Mouse (Mus musculus): ENCODE measurements around the gene Arf1. TPM values are rescaled to one million over a fixed set of nuclear protein-coding genes. Genes with fewer than 3 reads are reported as not detected.

The Arf1 gene
- polyA plus RNA-seq, 1 experiment from 2014 or later = 645 TPM

DNA sequence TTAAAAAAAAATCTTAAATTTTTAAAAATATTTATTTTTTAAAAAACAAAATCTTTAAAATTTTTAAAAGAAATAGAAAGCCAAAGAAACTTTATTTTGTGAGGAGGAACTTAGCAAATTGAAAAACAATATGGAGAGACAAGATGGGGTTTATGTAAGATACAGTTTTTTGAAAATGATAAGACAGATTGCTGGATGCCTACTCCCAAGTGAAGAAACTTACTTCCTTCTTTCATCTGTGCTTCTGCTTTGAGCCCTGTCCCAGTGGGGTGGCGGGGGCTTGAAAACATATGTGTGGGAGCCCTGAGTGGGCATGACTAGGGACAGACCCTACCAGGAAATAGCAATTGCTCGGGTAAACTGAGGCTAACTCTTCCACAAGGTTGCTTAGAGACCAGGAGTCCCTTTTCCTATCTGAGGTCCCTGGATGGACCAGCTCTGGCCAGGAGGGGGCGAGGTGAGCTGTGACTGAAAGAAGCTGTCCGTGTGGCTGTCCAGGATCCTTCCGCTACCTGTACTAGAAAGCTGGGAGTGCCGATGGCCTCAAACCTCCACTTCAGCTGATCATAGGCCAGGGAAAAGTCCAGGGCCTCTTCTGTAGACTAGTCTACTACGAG lies 2.2 kb upstream of the Arf1 start:
- Histone ChIP-seq H3K9me3 (ENCODE audit: control insufficient read depth, low read length) (no peaks in the 10 kb centered on the region), H3K4me2 (ENCODE audit: low read length) (no peak overlapping the region), H3K27ac (ENCODE audit: low read length) (no peak overlapping the region), H3K4me1 (replicated peaks; ENCODE audit: control insufficient read depth, insufficient read depth, low read length) (peaks cover 25% of the 10 kb centered on the region), H3K36me3 (ENCODE audit: control insufficient read depth, insufficient read depth) (no peaks in the 10 kb centered on the region), H3K27me3 (replicated peaks; ENCODE audit: control insufficient read depth, insufficient read depth, low read length) (no peaks in the 10 kb centered on the region), H3K9ac (replicated peaks; ENCODE audit: low read depth, low read length) (no peak overlapping the region), H3K4me3 (replicated peaks; ENCODE audit: low read length) (no peak overlapping the region)
- WGBS = 9% methylated on average over 7 of the region's 7 CpGs
- no peak for ATAC-seq

DNA sequence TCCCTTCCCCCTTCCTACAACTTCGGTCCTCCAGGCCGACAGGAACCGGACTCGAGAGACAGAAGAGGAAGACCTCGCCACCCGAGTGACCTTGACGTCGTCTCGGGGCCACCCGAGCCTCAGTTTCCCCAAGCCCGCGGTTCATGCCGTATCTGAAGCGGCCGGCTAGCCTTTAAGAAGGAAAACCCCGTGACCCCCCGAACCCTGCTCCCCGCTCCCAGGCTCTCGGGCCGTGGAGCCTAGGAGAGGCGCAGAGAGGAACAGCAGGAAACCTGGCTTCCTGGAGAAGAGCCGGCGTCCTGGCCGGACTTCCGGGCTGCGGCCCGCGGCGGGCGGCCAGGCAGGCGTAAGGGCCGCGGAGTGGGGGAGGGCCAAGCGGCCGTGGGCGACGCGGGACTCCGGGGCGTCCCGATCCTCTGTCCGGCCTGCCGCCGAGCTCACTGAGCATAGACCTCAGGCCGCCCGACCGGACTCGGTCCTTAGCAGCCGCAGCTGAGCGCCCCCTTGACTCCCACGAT lies 407 bp downstream of the Arf1 start:
- Histone ChIP-seq H3K4me1 (replicated peaks; ENCODE audit: control insufficient read depth, insufficient read depth, low read length) (peaks cover 29% of the 10 kb centered on the region), H3K36me3 (ENCODE audit: control insufficient read depth, insufficient read depth) (no peaks in the 10 kb centered on the region), H3K27me3 (replicated peaks; ENCODE audit: control insufficient read depth, insufficient read depth, low read length) (no peaks in the 10 kb centered on the region), H3K4me3 (replicated peaks; ENCODE audit: low read length) (peak overlapping the region; percentile 100), H3K9ac (replicated peaks; ENCODE audit: low read depth, low read length) (peak overlapping the region; percentile 97), H3K27ac (ENCODE audit: low read length) (peak overlapping the region; percentile 93), H3K4me2 (ENCODE audit: low read length) (peak overlapping the region; percentile 68), H3K9me3 (ENCODE audit: control insufficient read depth, low read length) (no peaks in the 10 kb centered on the region)
- under 1% methylated on average over 36 of the region's 51 CpGs for WGBS
- ATAC-seq = peak; percentile 67

DNA sequence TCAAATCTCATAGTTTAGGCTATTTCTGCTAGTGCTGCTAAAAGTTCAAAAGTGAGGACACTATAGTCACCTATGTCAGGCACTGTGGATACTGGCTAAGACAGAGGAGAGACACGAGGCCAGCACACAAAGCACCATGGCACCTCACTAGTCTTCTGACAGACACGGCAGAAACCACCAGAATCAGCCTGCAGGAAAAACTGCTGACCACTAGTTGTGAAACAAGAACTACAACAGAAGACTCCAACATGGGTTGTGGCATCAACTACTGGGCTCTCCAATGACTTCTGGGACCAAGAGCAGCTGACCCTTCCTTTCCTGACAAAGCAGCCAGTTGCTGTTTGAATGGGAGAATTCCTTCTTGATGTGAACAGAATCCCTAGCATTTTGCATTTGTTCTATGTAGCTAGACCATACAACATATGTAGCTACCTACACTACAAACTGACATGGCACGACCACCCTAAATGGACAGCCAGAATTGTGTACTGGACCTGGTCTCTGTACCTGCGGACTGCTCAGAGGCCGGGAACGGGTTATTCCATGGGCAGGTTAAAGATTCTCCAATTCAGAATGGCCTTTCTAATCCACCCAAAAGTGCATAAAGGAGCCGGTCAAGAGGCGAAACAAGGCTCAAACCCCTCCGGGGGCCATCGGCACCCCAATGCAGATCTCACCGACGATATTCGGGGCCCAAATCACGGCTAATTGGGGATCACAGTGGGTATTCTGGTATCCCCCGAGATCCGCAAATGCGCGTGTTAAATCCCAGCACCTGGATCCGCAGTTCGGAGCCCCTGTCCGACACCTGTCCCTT lies 1.1 kb downstream of the Arf1 start:
- ATAC-seq = no peak
- WGBS = 5% methylated on average over 21 of the region's 21 CpGs

DNA sequence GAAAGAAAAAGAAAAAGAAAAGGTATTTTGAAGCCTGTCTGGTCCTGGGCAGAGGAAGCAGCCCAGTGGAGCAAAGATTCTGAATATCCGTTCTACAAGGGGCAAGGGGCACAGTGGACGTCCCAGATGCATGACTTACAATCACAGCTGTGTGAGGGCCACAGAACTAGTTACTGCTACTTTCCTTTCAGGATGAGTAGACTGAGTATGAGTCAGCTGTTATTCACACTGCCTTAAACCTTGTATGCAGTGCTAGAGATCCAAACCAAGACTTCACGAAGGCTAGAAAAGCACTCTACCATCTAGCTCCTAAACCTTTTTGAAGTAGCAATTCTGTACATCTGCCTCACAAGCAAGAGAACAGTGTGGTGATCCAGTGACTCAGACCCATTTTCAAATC lies 1.8 kb downstream of the Arf1 start:
- no peaks in the 10 kb centered on the region for H3K9me3 ChIP-seq (ENCODE audit: control insufficient read depth, low read length)
- H3K27me3 ChIP-seq (replicated peaks; ENCODE audit: control insufficient read depth, insufficient read depth, low read length) = no peaks in the 10 kb centered on the region
- H3K27ac ChIP-seq (ENCODE audit: low read length) = no peak overlapping the region
- H3K36me3 ChIP-seq (ENCODE audit: control insufficient read depth, insufficient read depth) = no peaks in the 10 kb centered on the region
- peak overlapping the region; percentile 97 for H3K9ac ChIP-seq (replicated peaks; ENCODE audit: low read depth, low read length)
- no peak for ATAC-seq
- peak overlapping the region; percentile 68 for H3K4me2 ChIP-seq (ENCODE audit: low read length)
- peak overlapping the region; percentile 100 for H3K4me3 ChIP-seq (replicated peaks; ENCODE audit: low read length)
- peaks cover 29% of the 10 kb centered on the region for H3K4me1 ChIP-seq (replicated peaks; ENCODE audit: control insufficient read depth, insufficient read depth, low read length)
- WGBS = 60% methylated on average over 3 of the region's 3 CpGs

More for the DNA sequence above, 1.1 kb downstream of the Arf1 start:
- Histone ChIP-seq H3K27me3 (replicated peaks; ENCODE audit: control insufficient read depth, insufficient read depth, low read length) (no peaks in the 10 kb centered on the region), H3K36me3 (ENCODE audit: control insufficient read depth, insufficient read depth) (no peaks in the 10 kb centered on the region), H3K4me2 (ENCODE audit: low read length) (peak overlapping the region; percentile 68), H3K4me3 (replicated peaks; ENCODE audit: low read length) (peak overlapping the region; percentile 100), H3K9me3 (ENCODE audit: control insufficient read depth, low read length) (no peaks in the 10 kb centered on the region), H3K27ac (ENCODE audit: low read length) (no peak overlapping the region), H3K9ac (replicated peaks; ENCODE audit: low read depth, low read length) (peak overlapping the region; percentile 97), H3K4me1 (replicated peaks; ENCODE audit: control insufficient read depth, insufficient read depth, low read length) (peaks cover 29% of the 10 kb centered on the region)

DNA sequence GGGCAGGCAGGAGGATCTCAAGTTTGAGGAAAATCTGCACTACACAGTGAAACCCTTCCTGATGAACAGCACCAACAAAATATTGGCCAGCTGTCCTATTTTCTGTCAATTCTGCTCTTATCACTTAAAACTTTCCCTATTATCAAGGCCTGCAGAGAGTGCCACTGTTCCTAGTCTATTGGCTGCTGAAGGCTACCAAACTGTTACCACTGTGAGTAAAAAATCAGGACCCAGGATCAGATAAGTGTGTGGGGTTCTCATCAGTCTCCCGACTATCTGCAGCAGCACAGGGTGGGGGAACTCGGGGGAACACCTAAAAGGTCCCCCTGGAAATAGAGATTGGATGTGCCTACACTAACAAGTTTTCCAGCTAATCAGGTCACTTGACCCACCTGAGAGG lies 2.9 kb downstream of the Arf1 start:
- no peak overlapping the region; the same call in 1 of the 2 replicates for H3K4me2 ChIP-seq (ENCODE audit: low read length)
- H3K9me3 ChIP-seq (ENCODE audit: control insufficient read depth, low read length) = no peaks in the 10 kb centered on the region
- ATAC-seq = no peak
- no peak overlapping the region for H3K27ac ChIP-seq (ENCODE audit: low read length)
- peaks cover 2% of the 10 kb centered on the region; the same call in 1 of the 2 replicates for H3K36me3 ChIP-seq (ENCODE audit: control insufficient read depth, insufficient read depth)
- no peak overlapping the region; the same call in 1 of the 2 replicates for H3K9ac ChIP-seq (replicated peaks; ENCODE audit: low read depth, low read length)
- no peak overlapping the region for H3K4me3 ChIP-seq (replicated peaks; ENCODE audit: low read length)
- H3K4me1 ChIP-seq (replicated peaks; ENCODE audit: control insufficient read depth, insufficient read depth, low read length) = peaks cover 29% of the 10 kb centered on the region
- 86% methylated on average over 2 of the region's 2 CpGs for WGBS
- H3K27me3 ChIP-seq (replicated peaks; ENCODE audit: control insufficient read depth, insufficient read depth, low read length) = no peaks in the 10 kb centered on the region

DNA sequence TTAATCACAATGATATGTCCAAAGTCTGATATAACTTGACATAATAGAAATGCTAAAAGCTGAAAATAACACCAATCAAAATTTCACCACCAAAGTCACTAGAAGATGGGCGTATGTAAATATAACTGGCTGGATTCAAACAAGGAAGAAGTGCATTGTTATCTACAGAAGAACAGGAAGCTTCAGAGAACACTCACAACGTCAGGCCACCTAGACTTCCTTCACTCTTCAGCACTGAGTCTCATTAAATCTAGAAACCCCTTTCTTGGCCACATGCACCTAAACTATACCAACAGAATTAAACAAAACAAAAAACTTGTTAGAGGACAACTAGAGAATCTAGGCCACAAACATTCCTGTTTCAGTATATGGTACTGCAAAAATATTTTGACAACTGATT lies 3.6 kb downstream of the Arf1 start:
- peaks cover 29% of the 10 kb centered on the region for H3K4me1 ChIP-seq (replicated peaks; ENCODE audit: control insufficient read depth, insufficient read depth, low read length)
- H3K27ac ChIP-seq (ENCODE audit: low read length) = no peak overlapping the region
- no peaks in the 10 kb centered on the region for H3K27me3 ChIP-seq (replicated peaks; ENCODE audit: control insufficient read depth, insufficient read depth, low read length)
- no peak overlapping the region for H3K4me3 ChIP-seq (replicated peaks; ENCODE audit: low read length)
- no peak overlapping the region for H3K4me2 ChIP-seq (ENCODE audit: low read length)
- H3K9ac ChIP-seq (replicated peaks; ENCODE audit: low read depth, low read length) = no peak overlapping the region
- ATAC-seq = no peak
- peaks cover 2% of the 10 kb centered on the region; the same call in 1 of the 2 replicates for H3K36me3 ChIP-seq (ENCODE audit: control insufficient read depth, insufficient read depth)
- no peaks in the 10 kb centered on the region for H3K9me3 ChIP-seq (ENCODE audit: control insufficient read depth, low read length)
- WGBS = 66% methylated on average over 2 of the region's 2 CpGs

DNA sequence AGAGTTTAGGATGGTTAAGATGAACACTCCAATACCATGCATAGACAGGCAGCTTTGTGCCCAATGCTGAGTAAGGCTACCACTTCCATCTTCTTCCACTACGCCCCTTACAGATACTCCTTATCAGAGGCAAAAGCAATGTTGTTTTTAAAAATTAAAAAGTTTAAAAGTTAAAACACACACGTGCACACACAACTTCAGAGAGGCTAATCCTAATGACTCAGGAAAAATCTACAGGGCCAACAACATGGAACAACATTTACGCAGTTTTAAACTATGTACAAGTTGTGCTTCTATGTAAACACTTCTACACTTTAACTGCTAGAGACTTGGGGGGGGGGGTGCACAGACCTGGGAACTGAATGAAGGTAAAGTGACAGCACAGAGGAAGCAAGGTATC lies 4.0 kb downstream of the Arf1 start:
- Histone ChIP-seq H3K36me3 (ENCODE audit: control insufficient read depth, insufficient read depth) (peaks cover 2% of the 10 kb centered on the region; the same call in 1 of the 2 replicates), H3K27ac (ENCODE audit: low read length) (no peak overlapping the region), H3K4me2 (ENCODE audit: low read length) (no peak overlapping the region), H3K27me3 (replicated peaks; ENCODE audit: control insufficient read depth, insufficient read depth, low read length) (no peaks in the 10 kb centered on the region), H3K4me1 (replicated peaks; ENCODE audit: control insufficient read depth, insufficient read depth, low read length) (peaks cover 29% of the 10 kb centered on the region), H3K9me3 (ENCODE audit: control insufficient read depth, low read length) (no peaks in the 10 kb centered on the region), H3K9ac (replicated peaks; ENCODE audit: low read depth, low read length) (no peak overlapping the region), H3K4me3 (replicated peaks; ENCODE audit: low read length) (no peak overlapping the region)
- ATAC-seq = no peak
- WGBS = 94% methylated on average over 3 of the region's 3 CpGs

DNA sequence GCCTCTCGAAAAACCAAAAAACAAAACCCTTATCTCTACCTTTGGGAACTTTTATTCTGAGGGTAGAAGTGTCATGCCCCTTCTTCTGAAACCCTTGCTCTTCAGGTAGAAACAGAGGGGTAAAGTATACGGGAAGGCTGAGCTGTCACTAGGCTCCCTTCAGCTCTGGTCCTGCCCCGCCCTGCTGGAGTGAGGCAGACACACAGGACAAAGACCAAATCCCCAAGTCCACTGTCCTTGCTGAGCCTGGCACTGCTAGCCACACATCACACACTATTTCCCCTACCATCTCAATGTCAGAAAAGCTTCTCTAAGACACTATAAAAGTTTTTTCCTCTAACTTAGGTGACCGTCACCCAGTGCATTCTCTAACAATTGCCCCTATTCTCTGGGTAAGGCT lies 5.8 kb downstream of the Arf1 start:
- no peaks in the 10 kb centered on the region for H3K27me3 ChIP-seq (replicated peaks; ENCODE audit: control insufficient read depth, insufficient read depth, low read length)
- no peak overlapping the region for H3K4me3 ChIP-seq (replicated peaks; ENCODE audit: low read length)
- H3K4me1 ChIP-seq (replicated peaks; ENCODE audit: control insufficient read depth, insufficient read depth, low read length) = peaks cover 25% of the 10 kb centered on the region
- no peaks in the 10 kb centered on the region for H3K9me3 ChIP-seq (ENCODE audit: control insufficient read depth, low read length)
- WGBS = 89% methylated on average over 4 of the region's 4 CpGs
- H3K27ac ChIP-seq (ENCODE audit: low read length) = no peak overlapping the region
- peaks cover 2% of the 10 kb centered on the region; the same call in 1 of the 2 replicates for H3K36me3 ChIP-seq (ENCODE audit: control insufficient read depth, insufficient read depth)
- no peak overlapping the region for H3K4me2 ChIP-seq (ENCODE audit: low read length)
- no peak overlapping the region for H3K9ac ChIP-seq (replicated peaks; ENCODE audit: low read depth, low read length)
- no peak for ATAC-seq

DNA sequence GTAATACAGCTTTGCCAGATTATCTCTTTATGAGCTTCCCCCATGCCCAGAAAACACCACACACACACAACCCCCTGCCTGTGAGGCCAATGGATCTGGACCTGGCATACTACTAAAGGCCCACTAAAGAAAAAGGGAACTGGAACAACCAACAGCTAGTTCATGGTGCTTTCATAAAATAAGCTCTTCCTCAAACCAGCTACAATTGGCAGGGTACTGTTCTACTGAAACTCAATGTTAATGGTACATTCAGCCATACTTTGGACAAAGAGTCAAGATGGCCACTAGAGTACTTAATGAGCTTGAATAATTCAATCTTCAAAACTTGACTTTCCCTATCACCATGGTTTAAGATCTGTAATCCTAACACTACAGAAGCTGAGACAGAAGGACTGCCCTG lies 6.5 kb downstream of the Arf1 start:
- ATAC-seq = no peak
- Histone ChIP-seq H3K4me3 (replicated peaks; ENCODE audit: low read length) (no peak overlapping the region), H3K9me3 (ENCODE audit: control insufficient read depth, low read length) (no peaks in the 10 kb centered on the region), H3K36me3 (ENCODE audit: control insufficient read depth, insufficient read depth) (peaks cover 2% of the 10 kb centered on the region; the same call in 1 of the 2 replicates), H3K4me2 (ENCODE audit: low read length) (no peak overlapping the region), H3K4me1 (replicated peaks; ENCODE audit: control insufficient read depth, insufficient read depth, low read length) (peaks cover 23% of the 10 kb centered on the region), H3K27ac (ENCODE audit: low read length) (no peak overlapping the region), H3K9ac (replicated peaks; ENCODE audit: low read depth, low read length) (no peak overlapping the region), H3K27me3 (replicated peaks; ENCODE audit: control insufficient read depth, insufficient read depth, low read length) (no peaks in the 10 kb centered on the region)
